Mouse (Mus musculus) limb, embryonic 10.5 days (tissue): ENCODE data around the gene Alk. TPM values are rescaled to one million over a fixed set of nuclear protein-coding genes. Genes with fewer than 3 reads are reported as not detected.

Experiments
- DNase-seq: peaks from one replicate; pipeline ENCODE4 v3.0.0-alpha.2; 2017; ENCODE audit warnings: low spot score
- H3K27ac ChIP-seq: fragments of 300-500 bp; sonication (generic); 2 replicates; pipeline ENCODE4 v1.5.1; 2016; ENCODE audit warnings: mild to moderate bottlenecking
- H3K27me3 ChIP-seq: fragments of 300-500 bp; sonication (generic); 2 replicates; pipeline ENCODE4 v1.6.1; 2016; ENCODE audit warnings: low read depth, mild to moderate bottlenecking; ENCODE audit not compliant: poor library complexity, severe bottlenecking
- H3K36me3 ChIP-seq: fragments of 300-500 bp; sonication (generic); 2 replicates; pipeline ENCODE4 v1.6.1; 2016; ENCODE audit warnings: mild to moderate bottlenecking, moderate library complexity
- H3K4me1 ChIP-seq: fragments of 300-500 bp; sonication (generic); 2 replicates; pipeline ENCODE4 v1.6.1; 2016
- H3K4me3 ChIP-seq: fragments of 300-500 bp; sonication (generic); 2 replicates; pipeline ENCODE4 v1.5.1; 2016; ENCODE audit warnings: mild to moderate bottlenecking, moderate library complexity
- H3K9me3 ChIP-seq: fragments of 300-500 bp; sonication (generic); replicated peaks from 2 replicates; pipeline ENCODE4 v1.6.1; 2016; ENCODE audit warnings: mild to moderate bottlenecking
- WGBS: fragments of 180-500 bp; shearing (Covaris S2); methylation state at CpG from one replicate; pipeline ENCODE4 v1.1.7; 2016; 5-methylcytosine and 5-hydroxymethylcytosine counted together
- polyA plus RNA-seq: library from polyadenylated mRNA; unstranded; fragments of >200 nt; fragmentation: Nextera tagmentation; extraction: Ambion mirVana; gene quantifications from 2 replicates; pipeline ENCODE4 v1.2.1, GENCODE M21; 2016

Gene Alk
- polyA plus RNA-seq, 1 experiment from 2014 or later, result 0.04 TPM

DNA sequence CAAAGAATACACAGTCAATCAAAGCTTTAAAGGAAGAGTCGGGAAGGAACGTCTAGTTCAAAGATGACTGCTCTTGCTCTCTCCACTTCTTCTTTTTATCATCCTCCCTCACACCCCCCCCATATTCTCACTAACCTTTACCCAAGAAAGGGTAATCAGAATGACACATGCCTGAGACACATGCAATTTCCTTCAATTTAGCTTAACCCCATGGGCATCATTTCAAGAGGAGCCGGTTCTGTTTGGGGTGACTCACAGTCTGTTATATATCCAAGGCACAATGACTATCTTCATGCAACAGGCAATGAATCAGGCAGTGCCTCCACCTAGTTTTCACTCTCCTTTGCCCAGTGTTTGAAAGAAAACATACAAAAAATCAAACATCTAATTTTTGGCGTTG lies 265.0 kb downstream of the Alk start:
- Histone ChIP-seq H3K27me3 (no peaks in the 10 kb centered on the region), H3K27ac (no peak overlapping the region), H3K4me3 (no peak overlapping the region), H3K9me3 (no peaks in the 10 kb centered on the region), H3K36me3 (no peaks in the 10 kb centered on the region), H3K4me1 (no peaks in the 10 kb centered on the region)
- no peak for DNase-seq
- WGBS, result 92% methylated on average over 4 of the region's 4 CpGs

DNA sequence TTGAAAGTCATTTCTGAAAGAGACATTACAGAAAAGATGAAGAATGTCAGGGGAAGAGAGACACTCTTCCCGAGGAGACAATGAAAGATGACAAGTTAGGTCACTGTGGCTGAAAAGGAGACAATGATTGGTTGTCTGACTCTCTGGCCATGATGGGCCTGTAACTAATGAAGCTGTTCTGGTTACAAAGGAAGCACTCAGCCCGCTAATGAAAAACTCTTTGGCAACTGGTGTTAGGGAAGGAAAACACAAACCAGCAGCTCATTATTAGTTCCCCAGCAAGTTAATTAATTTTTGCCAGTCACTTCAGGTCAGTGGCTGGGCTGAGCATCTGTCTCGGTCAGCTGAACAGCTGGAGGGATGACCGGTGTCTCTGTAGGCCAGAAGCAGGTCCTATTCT lies 271.5 kb downstream of the Alk start:
- H3K27ac ChIP-seq, result no peak overlapping the region
- 53% methylated on average over 4 of the region's 4 CpGs for WGBS
- no peaks in the 10 kb centered on the region for H3K9me3 ChIP-seq
- no peaks in the 10 kb centered on the region for H3K27me3 ChIP-seq
- 0 out of 2 replicates have a peak, but pooled peaks cover 6% of the 10 kb centered on the region for H3K4me1 ChIP-seq
- DNase-seq, result no peak
- no peak overlapping the region for H3K4me3 ChIP-seq
- H3K36me3 ChIP-seq, result no peaks in the 10 kb centered on the region

DNA sequence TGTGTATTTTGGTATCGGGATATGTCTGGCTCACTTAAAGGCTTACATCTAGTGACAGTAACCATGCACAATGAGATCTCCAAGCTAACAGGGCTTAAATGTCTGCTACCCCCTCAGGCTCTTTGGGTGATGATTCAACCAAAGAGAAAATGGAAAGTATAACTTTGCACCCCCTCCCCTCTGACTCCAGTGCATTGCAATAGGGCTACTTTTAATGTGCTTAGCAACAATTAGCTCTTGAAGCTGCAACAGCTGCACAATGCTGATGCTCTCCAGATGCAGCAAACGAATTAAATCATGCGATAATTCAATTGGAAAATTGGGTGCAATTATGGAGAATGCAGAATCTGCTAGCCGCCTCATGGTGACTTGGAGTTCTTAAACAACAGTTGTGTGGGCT lies 278.5 kb downstream of the Alk start:
- Histone ChIP-seq H3K4me1 (no peaks in the 10 kb centered on the region), H3K27ac (no peak overlapping the region), H3K4me3 (no peak overlapping the region), H3K9me3 (no peaks in the 10 kb centered on the region), H3K36me3 (no peaks in the 10 kb centered on the region), H3K27me3 (no peaks in the 10 kb centered on the region)
- no peak for DNase-seq
- 92% methylated on average over 4 of the region's 4 CpGs for WGBS

DNA sequence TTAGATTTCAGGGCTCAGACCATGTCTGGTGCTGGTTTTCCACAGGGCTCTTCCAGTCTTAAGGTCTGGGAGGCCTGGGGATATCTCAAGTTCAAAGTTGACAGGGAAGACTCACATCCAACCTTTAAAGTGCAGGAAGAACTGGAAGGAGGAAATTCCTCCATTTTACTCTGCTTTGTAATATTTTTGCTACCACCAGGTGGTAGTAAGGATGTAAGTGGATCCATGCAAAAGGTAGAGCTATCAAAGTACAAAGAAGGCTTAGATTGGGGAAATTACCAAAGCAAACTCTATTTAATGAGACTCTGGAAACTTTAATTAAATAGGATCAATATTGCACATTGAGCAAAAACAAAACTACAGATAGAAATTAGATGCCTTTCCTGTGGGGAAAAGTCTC lies 284.9 kb downstream of the Alk start:
- Histone ChIP-seq H3K36me3 (no peaks in the 10 kb centered on the region), H3K9me3 (no peaks in the 10 kb centered on the region), H3K27me3 (no peaks in the 10 kb centered on the region), H3K4me1 (no peaks in the 10 kb centered on the region), H3K27ac (no peak overlapping the region), H3K4me3 (no peak overlapping the region)
- no peak for DNase-seq

DNA sequence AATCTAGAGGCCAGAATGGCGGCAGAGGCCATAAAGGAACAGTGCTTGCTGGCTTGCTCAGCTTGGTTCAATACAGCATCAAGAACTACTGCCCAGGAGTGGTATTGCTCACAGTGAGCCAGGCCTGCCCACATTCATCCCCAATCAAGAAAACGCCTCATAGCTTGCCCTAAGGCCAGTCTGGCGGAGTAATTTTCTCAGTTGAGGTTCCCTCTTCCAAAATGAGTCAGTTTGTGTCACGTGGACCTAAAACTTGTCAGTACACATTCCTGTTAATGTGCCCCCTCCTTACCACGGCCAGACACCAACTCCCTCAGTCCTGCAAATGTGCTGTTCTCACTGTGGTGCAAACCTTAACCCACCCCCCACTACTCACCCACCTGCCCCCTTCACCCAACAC lies 304.8 kb downstream of the Alk start:
- no peaks in the 10 kb centered on the region for H3K36me3 ChIP-seq
- H3K9me3 ChIP-seq, result no peaks in the 10 kb centered on the region
- no peaks in the 10 kb centered on the region for H3K27me3 ChIP-seq
- WGBS, result 83% methylated on average over 5 of the region's 5 CpGs
- H3K27ac ChIP-seq, result no peak overlapping the region
- no peaks in the 10 kb centered on the region for H3K4me1 ChIP-seq
- no peak overlapping the region for H3K4me3 ChIP-seq
- no peak for DNase-seq

DNA sequence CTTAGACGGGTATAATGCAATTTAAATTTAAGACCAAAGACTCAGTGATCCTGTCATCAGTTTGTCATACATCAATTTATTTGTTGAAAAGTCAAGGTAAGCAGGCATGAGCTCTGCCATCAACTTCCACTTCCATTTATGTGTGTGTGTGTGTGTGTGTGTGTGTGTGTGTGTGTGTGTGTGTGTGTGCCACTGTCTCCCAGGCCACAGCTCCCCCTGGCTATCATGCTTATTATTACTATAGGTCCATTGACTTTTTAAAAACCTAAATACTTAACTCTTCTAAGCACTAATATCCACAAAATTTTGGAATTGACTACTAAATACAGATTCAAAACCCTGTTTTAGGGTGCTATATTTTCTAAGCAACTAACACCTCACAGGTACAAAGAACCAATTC lies 308.1 kb downstream of the Alk start:
- H3K36me3 ChIP-seq, result no peaks in the 10 kb centered on the region
- WGBS, result 78% methylated on average over 1 of the region's 1 CpGs
- H3K4me1 ChIP-seq, result 0 out of 2 replicates have a peak, but pooled peaks cover 3% of the 10 kb centered on the region
- no peak overlapping the region for H3K27ac ChIP-seq
- DNase-seq, result no peak
- no peak overlapping the region for H3K4me3 ChIP-seq
- H3K9me3 ChIP-seq, result no peaks in the 10 kb centered on the region
- no peaks in the 10 kb centered on the region for H3K27me3 ChIP-seq

DNA sequence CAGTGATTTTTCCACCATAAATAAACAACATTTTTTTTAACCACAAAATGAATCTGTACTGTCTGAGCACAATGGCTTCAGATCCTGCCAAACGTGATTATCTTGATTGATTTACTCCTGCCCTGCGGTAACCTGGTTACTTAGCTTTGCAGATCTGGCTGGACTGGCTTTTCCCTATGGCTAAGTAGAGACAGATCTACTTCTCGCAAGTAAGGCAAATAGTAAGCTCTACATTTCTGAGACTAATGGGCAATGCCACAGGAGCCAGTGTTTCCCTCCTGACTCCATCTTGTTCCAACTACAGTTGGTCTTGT lies 311.2 kb downstream of the Alk start:
- no peaks in the 10 kb centered on the region for H3K9me3 ChIP-seq
- 0 out of 2 replicates have a peak, but pooled peaks cover 3% of the 10 kb centered on the region for H3K4me1 ChIP-seq
- DNase-seq, result no peak
- no peaks in the 10 kb centered on the region for H3K27me3 ChIP-seq
- H3K4me3 ChIP-seq, result no peak overlapping the region
- 66% methylated on average over 3 of the region's 3 CpGs for WGBS
- H3K36me3 ChIP-seq, result no peaks in the 10 kb centered on the region
- H3K27ac ChIP-seq, result no peak overlapping the region

DNA sequence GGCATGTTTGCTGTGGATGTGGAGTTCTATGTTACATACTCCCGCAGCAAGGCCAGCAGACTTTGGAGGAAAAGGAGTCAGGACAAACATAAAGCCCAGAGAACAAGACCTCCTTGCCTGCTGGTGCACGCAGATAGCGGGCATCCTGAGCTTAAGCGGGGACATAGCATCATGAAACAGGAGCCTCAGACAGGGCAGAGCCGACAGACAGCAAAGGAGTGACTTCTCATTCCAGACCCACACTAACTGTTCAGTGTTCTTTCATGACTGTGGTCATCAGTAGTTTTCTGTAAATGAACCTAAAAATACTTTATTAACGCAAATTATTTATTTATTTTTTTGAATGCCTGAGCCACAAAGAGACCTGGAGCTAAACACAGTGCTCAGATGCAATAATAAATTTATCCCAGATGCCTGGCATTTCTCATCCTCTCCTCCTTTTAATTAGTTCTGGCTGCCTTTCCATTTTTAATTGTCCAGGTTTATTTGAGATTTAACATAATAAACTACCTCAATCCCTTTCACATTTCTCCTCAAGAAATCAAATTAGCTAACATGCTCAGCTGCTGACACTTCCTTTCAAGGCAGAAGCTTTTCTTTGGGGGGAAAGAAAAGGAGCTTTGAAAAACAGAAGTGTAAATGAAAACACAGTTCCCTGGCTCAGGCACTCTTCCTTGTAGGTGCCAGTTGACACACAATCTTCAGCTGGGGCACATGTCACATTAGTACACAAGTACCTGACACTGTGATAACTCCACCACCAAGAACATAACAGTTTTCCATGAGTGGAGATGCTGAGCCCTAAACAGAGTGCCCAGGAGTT lies 311.8 kb downstream of the Alk start:
- Histone ChIP-seq H3K4me1 (0 out of 2 replicates have a peak, but pooled peaks cover 3% of the 10 kb centered on the region), H3K36me3 (no peaks in the 10 kb centered on the region), H3K9me3 (no peaks in the 10 kb centered on the region), H3K27ac (no peak overlapping the region), H3K27me3 (no peaks in the 10 kb centered on the region), H3K4me3 (no peak overlapping the region)
- WGBS, result 82% methylated on average over 6 of the region's 6 CpGs
- DNase-seq, result no peak

DNA sequence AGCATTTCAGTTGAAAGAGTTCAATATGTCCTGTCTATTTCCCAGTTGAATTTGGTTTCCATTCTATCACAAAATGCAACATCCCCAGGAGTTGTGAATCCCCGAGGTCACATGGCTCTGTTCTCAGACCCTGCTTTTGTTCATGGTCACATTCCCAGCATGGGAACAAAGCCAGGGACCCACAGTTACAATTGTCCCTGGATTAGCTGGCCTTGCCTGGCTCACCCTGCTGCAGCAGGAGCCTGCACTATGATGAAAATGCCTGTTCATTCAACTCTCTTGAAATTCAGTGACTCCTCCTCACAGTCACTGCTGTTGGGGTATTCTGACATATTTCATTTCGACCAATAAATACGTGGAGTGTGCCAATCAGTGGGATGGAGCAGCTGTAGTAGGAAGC lies 318.5 kb downstream of the Alk start:
- Histone ChIP-seq H3K4me3 (no peak overlapping the region), H3K4me1 (no peaks in the 10 kb centered on the region), H3K36me3 (no peaks in the 10 kb centered on the region), H3K9me3 (no peaks in the 10 kb centered on the region), H3K27ac (no peak overlapping the region), H3K27me3 (no peaks in the 10 kb centered on the region)
- WGBS, result 67% methylated on average over 3 of the region's 3 CpGs
- no peak for DNase-seq

DNA sequence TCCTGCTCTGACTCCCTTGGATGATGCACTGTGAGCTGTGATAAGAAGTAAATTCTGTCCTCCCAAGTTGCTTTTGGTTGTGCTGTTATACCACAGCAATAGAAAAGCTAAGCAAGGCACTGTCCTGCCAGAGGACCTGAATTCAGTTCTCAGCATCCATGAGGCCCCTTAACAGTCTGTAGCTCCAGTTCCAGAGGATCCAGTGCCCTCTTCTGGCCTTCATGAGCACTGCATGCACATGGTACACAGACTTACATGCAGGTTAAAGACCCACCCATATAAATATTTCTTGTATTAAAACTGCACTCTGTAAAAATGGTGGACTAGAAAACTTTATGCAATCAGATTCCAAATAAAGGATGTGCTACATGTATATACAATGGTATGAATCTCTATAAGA lies 326.1 kb downstream of the Alk start:
- no peak overlapping the region for H3K4me3 ChIP-seq
- DNase-seq, result no peak
- H3K36me3 ChIP-seq, result no peaks in the 10 kb centered on the region
- no peaks in the 10 kb centered on the region for H3K9me3 ChIP-seq
- H3K27ac ChIP-seq, result no peak overlapping the region
- no peaks in the 10 kb centered on the region for H3K4me1 ChIP-seq
- no peaks in the 10 kb centered on the region for H3K27me3 ChIP-seq

DNA sequence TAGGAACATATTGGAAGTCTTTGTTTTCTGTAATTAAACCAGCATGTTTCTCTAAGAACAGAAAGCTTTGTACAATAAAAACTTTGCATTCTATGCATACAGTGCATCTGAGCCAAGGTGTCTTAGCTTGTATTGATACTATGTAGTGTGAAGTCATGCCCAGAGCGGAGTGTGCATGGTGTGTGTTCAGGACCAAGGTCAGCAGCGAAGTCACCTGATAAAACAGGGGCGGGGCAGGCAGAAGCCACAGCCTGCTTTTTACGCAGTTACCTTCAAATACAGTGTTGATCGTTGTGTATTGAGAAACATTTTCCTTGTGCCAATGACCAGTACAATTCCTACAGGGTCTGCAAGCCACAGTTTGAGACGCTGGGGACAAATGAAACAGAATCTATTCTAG lies 327.6 kb downstream of the Alk start:
- Histone ChIP-seq H3K27me3 (no peaks in the 10 kb centered on the region), H3K27ac (no peak overlapping the region), H3K36me3 (no peaks in the 10 kb centered on the region), H3K4me1 (no peaks in the 10 kb centered on the region), H3K9me3 (no peaks in the 10 kb centered on the region), H3K4me3 (no peak overlapping the region)
- no peak for DNase-seq
- 78% methylated on average over 6 of the region's 6 CpGs for WGBS

DNA sequence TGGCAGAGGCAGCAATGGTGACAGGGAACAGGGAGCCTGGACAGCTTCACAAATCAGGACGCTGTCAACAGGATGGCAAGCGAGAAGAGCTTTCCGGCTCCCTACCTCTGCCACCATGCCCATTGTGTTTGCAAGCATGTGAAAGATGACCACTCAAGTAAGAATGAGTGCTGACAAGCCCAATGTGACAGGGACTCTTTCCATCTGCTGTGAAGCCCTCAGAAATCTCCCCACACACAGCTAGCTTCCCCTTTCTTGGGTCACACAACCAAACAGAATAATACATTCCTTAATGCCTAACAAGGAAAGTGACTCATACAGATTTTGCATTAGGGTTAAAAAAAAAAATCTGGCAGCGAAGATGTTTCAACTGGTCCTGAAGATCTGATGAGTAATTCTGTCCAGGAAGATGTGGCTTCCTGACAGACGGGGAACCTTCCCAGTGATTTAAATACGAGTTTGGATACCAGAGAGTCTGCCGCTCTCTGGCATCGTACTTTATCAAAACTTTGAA lies 329.0 kb downstream of the Alk start:
- no peaks in the 10 kb centered on the region for H3K9me3 ChIP-seq
- no peaks in the 10 kb centered on the region for H3K36me3 ChIP-seq
- no peak overlapping the region for H3K27ac ChIP-seq
- no peaks in the 10 kb centered on the region for H3K27me3 ChIP-seq
- H3K4me1 ChIP-seq, result no peaks in the 10 kb centered on the region
- WGBS, result 86% methylated on average over 8 of the region's 8 CpGs
- H3K4me3 ChIP-seq, result no peak overlapping the region
- DNase-seq, result no peak

DNA sequence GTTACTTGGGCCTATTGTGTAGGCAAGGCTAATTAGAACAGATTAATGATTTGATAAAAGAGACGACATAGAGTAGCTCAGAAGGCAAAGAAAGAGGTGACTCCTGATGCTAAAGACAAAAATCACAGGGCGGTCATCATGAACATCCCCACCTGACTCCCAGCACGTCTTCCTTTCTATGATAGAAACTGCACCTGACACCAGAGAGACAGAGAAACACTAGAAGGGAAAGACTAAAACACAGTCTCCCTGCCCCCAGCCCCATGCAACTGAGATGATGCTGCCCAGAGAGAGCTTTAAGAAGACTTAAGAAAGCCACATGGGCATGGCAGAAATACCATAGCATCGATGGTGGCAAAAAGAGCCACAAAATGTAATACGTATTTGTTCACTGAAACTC lies 330.2 kb downstream of the Alk start:
- no peaks in the 10 kb centered on the region for H3K36me3 ChIP-seq
- DNase-seq, result no peak
- H3K27me3 ChIP-seq, result no peaks in the 10 kb centered on the region
- 93% methylated on average over 5 of the region's 5 CpGs for WGBS
- no peak overlapping the region for H3K4me3 ChIP-seq
- no peaks in the 10 kb centered on the region for H3K9me3 ChIP-seq
- no peak overlapping the region for H3K27ac ChIP-seq
- no peaks in the 10 kb centered on the region for H3K4me1 ChIP-seq

DNA sequence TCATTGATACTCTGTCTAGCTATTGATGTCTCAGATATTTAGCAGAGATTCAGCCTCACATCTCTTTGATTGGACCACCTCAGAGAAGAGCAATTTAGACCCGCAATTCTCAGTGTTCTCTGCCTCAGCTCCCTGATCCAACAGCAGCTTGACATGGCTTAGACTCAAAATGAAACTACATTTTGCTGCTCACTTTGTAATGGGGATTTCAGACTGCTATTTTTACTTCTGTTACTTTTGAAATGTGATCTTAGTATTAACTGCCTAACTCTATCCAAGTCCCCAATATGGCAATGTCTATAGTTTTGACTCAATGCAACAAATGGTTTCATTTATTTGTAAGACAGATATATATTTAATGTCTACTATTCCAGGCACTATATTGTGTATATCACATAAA lies 332.8 kb downstream of the Alk start:
- 93% methylated on average over 1 of the region's 1 CpGs for WGBS
- no peak overlapping the region for H3K4me3 ChIP-seq
- no peak for DNase-seq
- H3K9me3 ChIP-seq, result no peaks in the 10 kb centered on the region
- no peaks in the 10 kb centered on the region for H3K36me3 ChIP-seq
- H3K4me1 ChIP-seq, result no peaks in the 10 kb centered on the region
- H3K27ac ChIP-seq, result no peak overlapping the region
- H3K27me3 ChIP-seq, result no peaks in the 10 kb centered on the region
